Mouse (Mus musculus): ENCODE measurements at regions not wholly inside any gene's neighbourhood (a gene's known extent, or its start where the extent isn't known, plus 50 kb on each side); places are given as distances from the start of the nearest gene placed in this dataset.

- DNase-seq (ENCODE audit: low spot score in 2 of 2), result no peak
These were observed 241.3 kb downstream of the 1500009L16Rik start for GRCm38 (mm10) chr10:83963779-83964643.

GRCm38 (mm10) chr10:83964838-83965237 lies 242.2 kb downstream of the 1500009L16Rik start:
- no peak for DNase-seq (ENCODE audit: low spot score in 2 of 2)

GRCm38 (mm10) chr10:83970501-83970900 lies 247.8 kb downstream of the 1500009L16Rik start:
- DNase-seq (ENCODE audit: low spot score in 2 of 2), result no peak

DNA sequence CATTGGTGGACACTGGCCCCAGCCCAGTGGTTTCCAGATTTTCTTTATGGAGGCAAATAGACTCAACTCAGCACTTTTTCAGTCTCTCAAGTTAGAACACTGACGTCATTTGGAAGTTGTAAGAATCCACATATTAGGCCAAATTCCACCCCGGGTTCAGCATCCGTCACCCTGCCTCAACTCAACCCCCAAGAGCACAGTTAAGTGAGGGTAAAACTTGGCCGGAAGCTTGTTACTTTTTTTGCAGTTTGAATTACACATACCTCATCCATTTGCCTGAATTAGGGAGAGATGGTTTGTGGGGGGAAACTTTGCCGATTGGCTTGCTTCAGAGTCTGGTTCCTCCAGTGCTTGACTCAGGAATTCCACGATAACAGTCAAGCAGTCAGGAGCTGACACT lies 251.9 kb downstream of the 1500009L16Rik start:
- no peak for DNase-seq (ENCODE audit: low spot score in 2 of 2)

DNA sequence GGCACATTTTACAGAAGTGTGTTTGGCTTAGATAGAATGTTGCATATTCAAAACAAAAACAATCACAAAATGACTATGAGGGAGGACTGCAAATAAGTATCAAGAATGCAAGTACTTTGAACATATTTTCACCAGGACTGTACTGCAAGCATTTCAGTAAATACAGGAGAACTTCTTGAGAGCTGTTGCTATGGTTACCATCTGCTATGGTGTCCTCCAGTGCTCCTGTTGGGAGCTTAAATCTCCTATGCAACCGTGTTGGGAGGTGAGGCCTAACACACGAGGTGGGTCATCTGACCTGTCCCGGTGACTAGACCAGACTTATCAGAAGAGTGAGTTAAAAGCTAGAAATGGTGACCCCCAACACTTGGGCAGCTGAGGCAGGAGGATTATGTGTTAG lies 253.9 kb downstream of the 1500009L16Rik start:
- no peak for DNase-seq (ENCODE audit: low spot score in 2 of 2)

- no peak for DNase-seq (ENCODE audit: low spot score in 2 of 2)
These were observed 257.3 kb downstream of the 1500009L16Rik start for GRCm38 (mm10) chr10:83979930-83980329.

DNA sequence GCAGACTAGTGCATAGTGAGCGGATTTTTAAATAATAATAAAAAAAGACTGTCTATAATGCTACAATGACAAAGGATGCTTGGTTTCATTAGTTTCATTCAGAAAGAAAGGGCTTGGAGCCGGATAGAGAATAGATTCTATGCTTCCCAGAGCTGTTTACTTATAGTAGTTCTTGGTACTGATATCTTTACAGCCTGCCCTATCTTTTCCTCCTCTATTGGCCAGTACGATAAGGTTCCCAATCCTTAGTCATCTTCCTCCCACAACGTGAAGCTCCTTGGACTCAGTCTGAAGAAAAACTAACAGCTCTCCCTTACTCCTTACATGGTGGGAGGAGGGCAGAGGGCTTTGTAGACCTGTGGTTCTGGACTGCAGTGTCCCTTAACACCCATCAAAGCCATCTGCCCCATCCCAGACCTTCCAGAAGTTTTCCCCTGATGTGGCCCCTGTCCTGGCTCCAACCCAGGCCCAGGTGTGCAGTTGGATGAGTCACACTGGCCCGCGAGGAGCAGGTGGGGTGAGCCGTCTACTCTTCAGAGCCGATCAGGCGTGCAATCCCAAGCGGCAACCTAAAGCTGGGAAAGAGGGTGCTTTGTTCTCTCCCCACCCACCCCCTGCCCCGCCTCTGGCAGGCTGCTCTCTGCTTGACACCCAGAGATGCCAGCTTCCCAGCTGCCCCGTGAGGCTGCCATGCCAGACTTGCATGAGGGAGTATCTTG lies 262.2 kb downstream of the 1500009L16Rik start:
- no peak for DNase-seq (ENCODE audit: low spot score in 2 of 2)

DNA sequence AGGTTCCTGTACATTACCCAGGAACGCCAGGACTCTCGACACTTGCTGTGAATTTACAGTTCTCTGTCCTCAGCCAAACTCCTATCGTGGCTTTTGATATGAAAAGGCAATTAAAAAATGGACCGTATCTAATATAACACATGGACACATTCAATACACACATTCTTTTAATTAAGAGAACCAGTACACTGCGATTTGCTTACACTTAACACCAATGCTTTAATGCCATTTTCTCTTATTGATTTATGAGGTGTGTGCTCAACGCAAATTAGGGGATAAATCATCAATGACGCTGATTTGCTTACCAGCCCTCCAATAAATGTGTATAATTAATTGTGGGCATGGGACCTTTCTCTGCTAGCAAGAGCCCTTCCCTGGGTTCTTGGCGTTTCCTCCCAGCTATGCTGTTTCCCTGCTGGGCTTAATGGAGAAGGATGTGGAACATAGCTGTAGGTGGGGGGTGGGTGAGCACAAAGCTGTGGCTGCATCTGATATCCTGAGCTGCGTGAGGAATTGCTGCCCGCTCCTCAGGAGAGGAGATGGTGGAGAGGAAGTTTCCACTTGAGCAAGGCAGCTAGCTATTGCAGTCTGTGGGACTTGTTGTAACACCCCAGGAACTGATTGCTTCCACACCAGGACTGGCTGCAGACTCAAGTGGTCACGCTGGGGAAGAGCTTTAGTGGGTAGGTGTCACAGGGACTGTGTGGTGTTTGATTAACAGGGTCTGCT lies 270.1 kb downstream of the 1500009L16Rik start:
- no peak for DNase-seq (ENCODE audit: low spot score in 2 of 2)

DNA sequence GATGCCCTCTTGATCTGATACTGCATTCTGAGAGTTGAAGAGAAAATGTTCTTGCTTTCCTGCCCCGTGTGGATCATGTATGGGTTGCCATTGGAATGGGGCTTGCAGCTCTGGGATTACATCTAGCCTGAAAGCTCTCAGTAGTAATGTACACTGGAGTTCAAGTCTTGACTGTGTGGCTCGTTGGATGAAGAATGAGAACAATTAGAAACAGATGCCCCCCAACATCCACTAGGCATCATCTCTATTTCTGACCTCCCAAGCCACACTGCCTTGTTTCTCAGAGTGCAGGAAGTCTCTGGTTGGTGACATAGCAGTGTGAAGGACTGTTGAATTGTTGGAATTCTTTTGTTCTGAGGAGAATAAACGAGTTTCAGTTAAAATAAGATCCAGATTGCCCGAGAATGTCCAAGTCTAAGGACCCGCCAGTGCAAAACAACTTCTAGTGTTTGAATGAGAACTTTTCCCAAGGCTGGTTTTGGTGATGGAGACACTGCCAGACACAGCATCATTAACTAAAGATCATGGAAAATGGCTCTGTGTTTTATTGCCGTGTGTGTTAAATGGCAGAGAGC lies 272.4 kb downstream of the 1500009L16Rik start:
- DNase-seq (ENCODE audit: low spot score in 2 of 2), result no peak

- no peak for DNase-seq (ENCODE audit: low spot score in 2 of 2)
These were observed 273.2 kb downstream of the 1500009L16Rik start for GRCm38 (mm10) chr10:83995913-83996312.

DNA sequence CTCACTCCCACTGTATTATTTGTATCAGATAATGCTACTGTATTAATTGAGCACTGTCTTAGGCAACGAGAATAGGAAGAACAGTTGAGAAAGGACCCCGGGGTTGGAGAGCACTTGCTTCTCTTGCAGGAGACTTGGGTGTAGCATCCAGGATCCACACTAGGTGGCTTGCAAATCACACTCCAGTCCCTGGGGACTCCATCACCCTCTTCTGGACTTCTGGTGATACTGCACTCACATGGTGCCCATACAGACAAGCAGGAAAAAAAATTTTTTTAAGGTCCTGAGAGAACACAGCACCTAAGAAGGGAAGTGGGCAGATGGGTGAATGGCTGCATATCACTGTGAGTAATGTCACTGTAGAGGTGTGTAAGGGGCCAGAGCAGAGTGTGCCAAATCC lies 273.8 kb downstream of the 1500009L16Rik start:
- no peak for DNase-seq (ENCODE audit: low spot score in 2 of 2)

- DNase-seq (ENCODE audit: low spot score in 2 of 2), result no peak
These were observed 278.0 kb downstream of the 1500009L16Rik start for GRCm38 (mm10) chr10:84000436-84001208.

DNA sequence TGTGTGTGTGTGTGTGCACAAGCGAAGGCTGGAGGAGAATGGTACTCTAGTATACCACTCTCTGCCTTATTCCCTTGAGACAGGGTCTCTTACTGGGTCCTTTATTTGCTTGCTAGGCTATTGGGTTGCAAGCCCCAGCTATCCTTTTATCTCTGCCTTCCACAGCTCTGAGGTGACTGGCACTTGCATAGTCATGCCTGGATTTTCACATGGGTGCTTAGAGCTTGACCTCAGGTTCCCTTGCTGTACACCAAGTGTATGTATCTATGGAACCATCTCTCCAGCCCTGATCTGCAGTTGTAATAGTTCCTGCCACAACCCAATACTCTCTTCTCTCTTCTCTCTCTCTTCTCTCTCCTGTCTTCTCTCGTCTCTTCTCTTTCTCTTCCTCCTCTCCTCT lies 280.1 kb downstream of the 1500009L16Rik start:
- DNase-seq (ENCODE audit: low spot score in 2 of 2), result no peak

GRCm38 (mm10) chr10:84003601-84004149 lies 281.0 kb downstream of the 1500009L16Rik start:
- DNase-seq (ENCODE audit: low spot score in 2 of 2), result no peak

DNA sequence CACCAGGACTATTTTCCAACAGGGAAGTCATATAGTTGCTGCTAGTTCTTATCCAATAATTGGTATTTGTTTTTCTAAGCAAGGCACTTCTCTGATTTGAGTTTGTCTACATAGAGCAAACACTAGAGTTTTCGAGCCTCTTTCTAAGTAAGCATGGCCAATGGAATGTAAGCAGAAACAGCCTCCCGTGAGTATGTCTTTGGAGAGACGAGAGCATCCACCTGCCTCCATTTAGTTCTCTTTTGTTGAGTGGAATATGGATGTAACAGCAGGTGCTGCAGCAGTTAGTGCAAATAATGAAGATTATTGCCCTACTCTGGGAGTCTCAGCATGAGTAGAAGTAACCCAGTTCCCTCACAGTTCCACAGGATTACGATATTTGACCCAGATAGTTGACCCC lies 286.3 kb downstream of the 1500009L16Rik start:
- DNase-seq (ENCODE audit: low spot score in 2 of 2), result no peak

- peak; percentile 18 to 64 for DNase-seq (ENCODE audit: low spot score in 2 of 2)
These were observed 296.7 kb downstream of the 1500009L16Rik start for GRCm38 (mm10) chr10:84019381-84019780.

- DNase-seq (ENCODE audit: low spot score in 2 of 2), result peak in 1 of 2 experiments; percentile 78
These were observed 297.5 kb downstream of the 1500009L16Rik start for GRCm38 (mm10) chr10:84020023-84020620.

DNA sequence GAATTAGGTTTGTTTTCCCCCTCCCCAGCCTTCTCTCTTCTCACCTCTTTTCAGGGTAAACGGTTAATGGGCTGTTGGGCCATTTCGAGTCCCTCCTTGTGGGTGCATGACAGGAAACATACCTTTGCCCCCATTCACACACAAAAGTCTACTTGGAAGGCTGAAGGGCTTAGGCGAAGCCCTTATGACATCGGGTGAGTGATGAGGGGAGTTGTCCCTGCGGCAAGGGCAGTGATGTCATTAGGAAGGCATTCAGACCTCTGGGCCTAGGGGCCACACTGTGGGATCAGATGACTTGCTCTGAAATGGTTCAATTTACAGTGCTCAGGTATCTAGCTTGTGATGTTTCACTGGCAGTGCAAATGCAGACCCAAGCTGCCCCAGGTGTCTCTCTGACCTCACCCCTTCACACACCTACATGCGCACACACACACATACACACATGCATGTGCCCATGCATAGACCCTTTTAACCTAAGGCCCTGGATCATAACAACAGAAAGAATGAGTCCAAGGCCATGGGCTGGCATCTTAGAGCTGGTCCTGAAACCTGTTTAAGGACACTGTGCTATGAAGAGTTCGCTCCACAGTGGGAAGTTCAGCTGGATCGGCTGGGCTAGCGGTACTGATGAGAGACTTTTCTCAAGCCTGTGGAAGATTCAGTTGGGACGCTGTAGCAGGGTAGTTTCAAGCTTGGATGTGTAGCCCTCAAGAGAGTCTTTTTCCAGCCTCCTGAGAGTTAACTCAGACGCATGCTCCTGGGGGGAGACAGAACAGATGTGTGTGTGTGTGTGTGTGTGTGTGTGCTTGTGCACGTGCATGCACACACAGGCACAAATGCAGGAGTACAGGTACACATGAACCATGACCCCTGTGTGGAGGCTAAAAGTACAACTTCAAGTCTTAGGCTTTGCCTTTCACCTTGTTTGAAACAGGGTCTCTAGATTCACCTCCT lies 298.8 kb downstream of the 1500009L16Rik start:
- DNase-seq (ENCODE audit: low spot score in 2 of 2), result no peak

DNA sequence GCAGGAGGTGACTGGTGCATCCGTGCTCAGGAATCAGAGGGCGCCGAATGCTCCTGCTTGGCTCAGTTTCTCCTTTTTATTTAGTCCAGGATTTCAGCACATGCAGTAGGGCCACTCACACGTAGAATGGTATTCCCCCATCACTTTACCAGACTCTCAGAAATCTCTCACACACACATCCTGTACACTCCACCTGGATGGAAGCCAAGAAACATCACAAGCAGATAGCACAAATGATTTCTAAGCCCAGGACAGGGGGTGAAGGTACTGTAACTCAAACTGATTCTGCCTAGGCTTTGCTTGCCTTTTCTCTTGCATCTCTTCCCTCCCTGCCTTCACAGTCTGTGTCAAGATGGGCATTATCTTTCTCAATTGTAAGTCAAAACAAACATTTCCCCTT lies 301.6 kb downstream of the 1500009L16Rik start:
- no peak for DNase-seq (ENCODE audit: low spot score in 2 of 2)

All from spleen, postnatal 10 days (tissue).